Mouse (Mus musculus) layer of hippocampus, adult 18-20 months (tissue): ENCODE results near the gene Ppfibp1. TPM values are rescaled to one million over a fixed set of nuclear protein-coding genes. Genes with fewer than 3 reads are reported as not detected.

Source experiments
- DNase-seq, 2 experiments: peaks; one replicate each; pipeline ENCODE4 v3.0.0; 2022; ENCODE audit warnings: low spot score in 2 of 2
- total RNA-seq, 2 experiments: library from RNA; stranded (reverse); gene quantifications; 2 replicates each; pipeline ENCODE4 v1.2.3; 2021

Ppfibp1 gene
- total RNA-seq, 2 experiments from 2014 or later, result 34.8 to 39.9 TPM

- no peak for DNase-seq
Observed at GRCm38 (mm10) chr6:147028396-147028795, 140.1 kb downstream of the Ppfibp1 start.

GRCm38 (mm10) chr6:147029591-147029990 is 141.3 kb downstream of the Ppfibp1 start:
- DNase-seq, result peak in 1 of 2 experiments; percentile 18

GRCm38 (mm10) chr6:147030096-147030885 is 142.0 kb downstream of the Ppfibp1 start:
- peak in 1 of 2 experiments; percentile 22 for DNase-seq

- no peak for DNase-seq
Observed at GRCm38 (mm10) chr6:147032303-147032925, 144.1 kb downstream of the Ppfibp1 start, which contains the start of gene Rep15. TSS of gene Rep15 (plus strand) at chr6:147032584.

GRCm38 (mm10) chr6:147042291-147043290 is 154.3 kb downstream of the Ppfibp1 start, which contains the start of gene Mrps35:
TSS of gene Mrps35 (plus strand) at chr6:147042764.
- peak; percentile 84 to 94 for DNase-seq

- no peak for DNase-seq
Observed at GRCm38 (mm10) chr6:147043633-147044032, 155.3 kb downstream of the Ppfibp1 start.

DNA sequence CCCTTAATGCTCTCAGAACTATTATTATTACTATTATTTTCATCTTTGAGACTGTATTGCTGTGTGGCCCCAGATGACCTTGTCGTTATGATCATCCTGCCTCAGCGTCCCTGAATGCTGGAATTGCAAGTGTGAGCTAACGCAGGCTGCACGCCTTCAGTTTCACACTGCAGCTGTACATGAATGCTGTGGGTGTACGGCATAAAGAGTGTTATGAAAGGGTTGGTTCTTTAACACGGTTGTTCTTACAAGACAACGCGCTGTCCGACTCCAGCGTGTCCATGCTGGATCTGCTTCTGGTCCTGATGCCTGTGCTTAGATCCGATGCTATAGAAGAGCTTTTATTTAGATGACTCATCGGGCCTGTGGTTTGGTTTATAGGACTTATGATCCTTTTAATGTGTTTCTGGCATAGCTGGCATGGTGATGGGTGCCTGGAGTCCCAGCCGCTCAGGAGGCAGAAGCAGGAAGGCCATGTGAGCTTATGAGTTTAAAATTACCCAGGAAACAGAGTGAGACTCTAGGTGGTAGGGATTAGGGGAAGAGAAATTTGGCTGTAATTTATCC is 161.0 kb downstream of the Ppfibp1 start:
- DNase-seq, result no peak

DNA sequence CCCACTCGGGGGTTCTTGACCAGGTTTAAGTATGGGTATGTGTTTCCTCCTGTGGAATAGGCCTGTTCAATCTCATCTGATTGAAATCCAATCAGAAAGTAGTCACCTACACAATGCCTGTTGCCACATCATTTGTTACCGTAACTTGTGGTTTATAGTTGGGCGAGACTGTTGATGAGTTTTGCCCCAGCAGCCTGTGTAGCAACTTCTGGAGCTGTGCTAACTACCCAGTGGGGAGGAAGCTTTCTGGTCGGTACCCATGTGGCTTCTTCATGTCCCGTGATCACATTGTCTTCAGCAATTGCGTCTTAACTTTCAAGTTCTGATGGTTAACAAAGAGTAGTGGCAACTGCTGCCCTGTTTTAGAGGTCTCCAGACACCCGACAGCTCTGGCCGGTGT is 163.4 kb downstream of the Ppfibp1 start:
- DNase-seq, result no peak

GRCm38 (mm10) chr6:147052440-147052839 is 164.2 kb downstream of the Ppfibp1 start:
- DNase-seq, result no peak

- DNase-seq, result no peak
Observed at GRCm38 (mm10) chr6:147053785-147054646, 165.7 kb downstream of the Ppfibp1 start.

DNA sequence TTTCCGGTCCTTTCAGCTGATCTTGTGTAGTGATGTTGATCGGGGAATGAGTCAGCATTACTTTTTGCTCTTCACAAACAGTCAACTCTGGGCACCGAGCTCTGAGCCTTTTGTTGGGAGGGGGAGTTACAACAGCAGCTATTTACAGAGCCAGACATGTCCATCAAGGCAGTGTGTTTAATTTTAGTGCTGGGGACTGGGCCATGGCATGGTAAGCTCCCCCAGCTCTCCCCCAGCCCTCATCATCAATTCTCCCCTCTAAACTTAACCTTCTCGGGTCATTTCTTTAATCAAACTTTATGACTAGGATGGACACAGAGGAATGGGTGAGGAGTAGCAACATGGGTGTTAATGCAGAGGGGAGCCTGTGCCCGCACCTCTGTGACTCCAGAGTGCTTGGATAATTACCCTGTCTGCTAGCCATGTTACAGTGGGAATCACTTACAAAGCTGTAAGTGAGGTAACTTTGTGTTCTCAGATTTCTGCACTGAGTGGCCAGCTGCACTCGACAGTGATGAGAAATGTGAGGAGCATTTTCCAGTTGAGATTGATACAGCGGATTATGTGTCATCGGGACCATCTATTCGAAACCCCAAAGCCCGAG is 167.2 kb downstream of the Ppfibp1 start:
- no peak for DNase-seq

DNA sequence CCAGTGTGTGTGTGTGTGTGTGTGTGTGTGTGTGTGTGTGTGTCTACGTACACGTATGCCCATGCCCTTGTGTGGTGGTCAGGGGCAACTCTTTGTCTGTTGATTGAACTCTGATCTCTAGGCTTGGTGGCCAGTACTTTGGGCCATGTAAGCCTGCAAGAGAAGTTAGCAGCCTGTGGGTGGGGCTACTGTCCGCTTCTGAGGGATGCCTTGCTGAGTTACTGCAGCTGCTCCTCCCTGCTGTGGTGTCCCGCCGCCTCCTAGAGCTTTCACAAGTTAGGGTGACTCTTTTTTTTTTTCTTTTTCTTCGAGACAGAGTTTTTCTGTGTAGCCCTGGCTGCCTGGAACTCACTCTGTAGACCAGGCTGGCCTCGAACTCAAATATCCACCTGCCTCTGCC is 171.0 kb downstream of the Ppfibp1 start:
- DNase-seq, result no peak

DNA sequence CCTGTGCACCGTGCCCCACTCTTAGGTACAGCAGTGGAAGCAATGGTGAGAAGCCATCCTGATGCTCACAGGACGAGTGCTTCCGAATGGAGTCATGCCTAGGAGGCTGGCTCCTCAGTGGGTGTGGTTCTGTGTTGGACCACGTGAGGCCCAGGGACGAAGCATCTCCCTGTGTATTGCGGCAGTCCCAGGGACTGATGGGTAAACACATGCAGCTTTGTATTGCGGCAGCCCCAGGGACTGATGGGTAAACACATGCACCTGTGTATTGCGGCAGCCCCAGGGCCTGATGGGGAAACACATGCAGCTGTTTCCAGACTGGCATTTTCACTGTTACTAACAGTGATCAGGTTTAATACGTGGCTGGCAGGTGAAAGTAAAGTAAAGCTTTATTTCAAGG is 173.3 kb downstream of the Ppfibp1 start:
- no peak for DNase-seq

- DNase-seq, result no peak
Observed at GRCm38 (mm10) chr6:147062034-147062433, 173.7 kb downstream of the Ppfibp1 start.

DNA sequence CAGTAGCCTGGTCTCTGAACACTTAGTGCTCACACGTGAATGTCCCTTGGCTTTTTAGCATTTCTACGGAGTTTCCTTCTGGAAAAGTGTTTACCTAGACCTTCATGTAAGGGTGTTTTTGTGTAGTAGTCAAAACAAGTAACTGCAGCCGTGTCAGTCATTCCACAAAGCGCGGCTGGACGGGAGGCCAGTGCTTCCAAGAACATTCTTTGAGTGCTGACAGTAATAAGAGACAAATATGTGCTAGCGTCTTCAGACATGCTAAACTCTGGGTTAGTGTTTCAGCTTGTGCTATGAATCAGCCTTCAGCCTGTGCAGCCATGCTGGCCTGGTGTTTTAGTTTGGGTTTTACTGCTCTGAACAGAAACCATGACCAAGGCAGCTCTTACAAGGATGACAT is 174.4 kb downstream of the Ppfibp1 start:
- no peak for DNase-seq

GRCm38 (mm10) chr6:147064226-147064943 is 176.1 kb downstream of the Ppfibp1 start:
- DNase-seq, result no peak

- no peak for DNase-seq
Observed at GRCm38 (mm10) chr6:147064944-147065261, 176.6 kb downstream of the Ppfibp1 start.

- no peak for DNase-seq
Observed at GRCm38 (mm10) chr6:147075808-147076387, 187.6 kb downstream of the Ppfibp1 start.

DNA sequence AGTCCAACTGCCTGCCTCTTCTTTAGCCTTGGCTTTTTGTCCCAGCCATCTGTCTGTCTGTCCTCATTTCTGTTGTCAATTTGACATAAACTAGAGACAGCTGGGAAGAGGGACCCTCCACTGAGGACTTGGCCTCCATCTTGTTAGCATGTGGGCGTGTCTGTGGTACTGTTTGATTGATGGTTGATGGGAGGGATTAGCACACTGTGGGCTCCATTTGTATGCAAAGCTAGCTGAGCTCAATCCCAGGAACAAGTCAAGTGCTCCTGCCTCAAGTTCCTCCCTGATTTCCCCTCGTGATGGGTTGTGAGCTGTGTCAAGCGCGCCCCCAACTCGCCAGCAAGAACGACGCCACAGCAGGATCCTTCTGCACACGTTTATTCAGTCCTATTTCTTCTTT is 188.6 kb downstream of the Ppfibp1 start:
- no peak for DNase-seq
